Mouse (Mus musculus) heart, postnatal 25 days (tissue): ENCODE data around the gene Pkd1l3. TPM values are rescaled to one million over a fixed set of nuclear protein-coding genes. Genes with fewer than 3 reads are reported as not detected.
A peak's percentile ranks its signal among the peaks of the same experiment; 100 is the strongest.

Experiments used
- DNase-seq: peaks from one replicate; pipeline ENCODE4 v3.0.0; 2022; ENCODE audit warnings: low spot score
- intact Hi-C: fragments of 180-260 bp; cut with DNase I; formaldehyde crosslinking; loops from one replicate; pipeline ENCODE4 v1.15.1; 2025
- total RNA-seq, 2 experiments: library from RNA; stranded (reverse); gene quantifications; 2 replicates each; pipeline ENCODE4 v1.2.3; 2021

Gene Pkd1l3
- not detected for total RNA-seq

- intact Hi-C loops = loop anchor here (5.0 kb wide), 1 partner anchor 78 kb away; the partner anchor contains the start of gene Ist1
- DNase-seq = no peak
These were observed at the start of gene Pkd1l3 for GRCm38 (mm10) chr8:109614243-109615210. Gene Pkd1l3 (plus strand): TSS chr8:109614517.

DNA sequence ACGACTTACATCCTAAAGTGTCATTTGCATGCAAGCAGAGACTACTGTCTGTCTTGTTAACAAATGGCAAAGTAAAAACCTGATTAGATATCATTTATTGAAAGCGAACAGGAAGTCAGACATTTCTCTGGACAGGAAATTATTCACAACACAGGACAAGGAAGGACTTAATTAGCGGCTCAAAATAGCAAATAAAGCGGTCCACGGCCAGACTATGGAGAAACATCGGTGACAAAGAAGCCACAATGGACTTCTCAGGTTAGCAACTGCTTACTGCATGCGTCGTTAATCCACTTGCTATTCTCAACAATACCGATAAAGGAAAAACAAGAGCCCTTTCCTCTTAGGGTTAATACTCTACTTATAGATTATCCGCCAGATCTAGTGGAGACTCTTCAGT lies 49.6 kb upstream of the Pkd1l3 start:
- DNase-seq = no peak
- intact Hi-C loops = loop anchor here (1.0 to 10.0 kb wide), 4 partner anchors 44 to 1980 kb away; partner anchors contain the start of genes Ap1g1, Cmtr2, Dhodh and Psmd7

DNA sequence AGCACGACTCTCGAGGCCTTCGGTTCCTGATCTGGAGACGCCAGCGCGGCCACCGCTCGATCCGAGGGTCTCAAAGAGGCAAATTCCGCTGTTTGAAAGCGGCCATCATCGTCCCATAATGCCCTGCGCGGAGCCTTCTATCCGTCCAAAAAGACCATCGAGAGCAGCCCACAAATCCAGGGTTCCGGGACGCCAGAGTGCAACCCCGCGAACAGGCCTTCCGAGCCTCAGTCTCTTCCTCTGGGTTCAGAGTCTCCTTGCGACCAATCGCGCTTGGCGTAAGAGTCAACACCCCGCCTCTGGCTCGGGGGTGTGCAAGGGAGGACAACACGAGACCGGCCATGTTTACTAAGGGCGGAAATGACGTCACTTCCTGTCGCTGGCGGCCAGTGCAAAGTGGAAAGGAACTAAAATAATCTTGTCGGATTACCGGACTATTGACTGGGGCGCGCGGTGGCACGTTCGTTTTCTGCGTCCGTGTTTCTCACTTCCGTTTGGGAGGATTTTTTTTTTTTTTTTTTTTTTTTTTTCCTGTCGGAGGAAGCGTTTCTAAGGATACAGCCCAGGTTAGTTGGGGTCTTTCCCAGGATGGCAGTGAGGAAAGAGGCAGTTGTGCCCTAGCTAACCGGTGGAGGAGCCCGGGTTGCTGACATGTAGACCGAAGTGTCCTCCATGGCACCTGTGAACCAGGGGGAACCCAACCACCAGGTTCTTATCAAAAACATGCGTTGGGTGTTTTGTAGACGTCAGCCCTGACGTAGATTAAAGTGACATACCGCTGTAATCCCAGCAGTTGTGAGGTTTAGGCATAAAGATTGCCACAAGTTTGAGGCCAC lies 48.6 kb upstream of the Pkd1l3 start, which contains the start of the genes Dhx38 and Txnl4b:
Gene Dhx38 (minus strand): TSS at position 364 of the 836 bp plus-strand sequence.
Gene Txnl4b (plus strand): TSS at position 395 of the 836 bp plus-strand sequence.
- intact Hi-C loops = loop anchor here (1.0 to 10.0 kb wide), 4 partner anchors 43 to 1981 kb away; partner anchors contain the start of genes Ap1g1, Cmtr2, Dhodh and Psmd7
- peak; percentile 98 for DNase-seq

DNA sequence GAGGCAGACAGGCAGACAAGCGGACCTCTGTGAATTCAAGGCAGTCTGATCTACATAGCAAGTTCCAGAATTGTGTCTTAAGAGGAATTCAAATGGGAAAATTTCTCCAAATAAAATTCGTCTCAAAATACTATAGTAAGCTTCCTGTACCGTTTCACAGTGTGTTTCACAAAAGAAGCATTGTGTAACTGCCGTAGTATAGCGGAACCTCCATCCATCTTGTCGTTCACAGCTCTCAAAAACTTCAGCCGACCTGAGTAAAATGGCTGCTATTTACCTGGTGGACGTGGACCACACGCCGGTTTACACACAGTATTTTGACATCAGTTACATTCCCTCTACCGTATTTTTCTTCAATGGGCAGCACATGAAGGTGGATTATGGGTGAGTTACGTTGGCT lies 43.2 kb upstream of the Pkd1l3 start:
- intact Hi-C loops = no loop called here
- no peak for DNase-seq

GRCm38 (mm10) chr8:109576311-109576710 lies 38.0 kb upstream of the Pkd1l3 start:
- DNase-seq = no peak
- intact Hi-C loops = no loop called here

- DNase-seq = no peak
- intact Hi-C loops = no loop called here
These were observed 35.4 kb upstream of the Pkd1l3 start, which contains the start of gene Hp for GRCm38 (mm10) chr8:109578900-109579301. Gene Hp (minus strand): TSS chr8:109579172.

- no peak for DNase-seq
- intact Hi-C loops = no loop called here
These were observed 30.0 kb upstream of the Pkd1l3 start for GRCm38 (mm10) chr8:109584293-109584692.

- intact Hi-C loops = no loop called here
These were observed 29.5 kb upstream of the Pkd1l3 start for GRCm38 (mm10) chr8:109584830-109585229.

GRCm38 (mm10) chr8:109585652-109586051 lies 28.7 kb upstream of the Pkd1l3 start:
- no peak for DNase-seq
- intact Hi-C loops = no loop called here

More at GRCm38 (mm10) chr8:109584830-109585229, 29.5 kb upstream of the Pkd1l3 start:
- no peak for DNase-seq

DNA sequence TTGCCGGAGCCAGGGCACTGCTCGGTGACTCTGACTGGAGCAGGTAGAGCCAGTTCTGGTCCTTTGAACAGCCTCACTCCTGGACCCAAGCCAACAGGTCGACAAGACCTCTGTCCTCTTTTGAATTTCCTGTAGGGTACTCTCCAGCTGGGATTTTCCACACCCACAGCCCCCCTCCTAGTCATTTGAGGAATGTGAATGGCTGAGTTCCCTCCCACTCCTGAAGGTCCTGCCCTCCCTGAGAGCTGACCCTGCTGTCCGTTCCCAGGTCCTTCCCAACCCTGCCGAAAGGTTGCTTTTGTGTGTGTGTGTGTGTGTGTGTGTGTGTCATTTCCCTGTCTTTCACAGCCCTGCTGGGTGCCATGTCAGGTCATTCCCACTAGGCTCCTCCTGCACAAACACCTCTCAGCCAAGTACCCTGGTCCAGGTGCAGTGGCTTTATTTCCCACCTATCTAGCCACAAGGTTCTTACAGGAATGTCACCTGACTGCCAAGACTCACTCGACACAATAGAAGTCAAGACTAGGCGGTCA lies 27.3 kb upstream of the Pkd1l3 start:
- intact Hi-C loops = no loop called here
- DNase-seq = no peak

DNA sequence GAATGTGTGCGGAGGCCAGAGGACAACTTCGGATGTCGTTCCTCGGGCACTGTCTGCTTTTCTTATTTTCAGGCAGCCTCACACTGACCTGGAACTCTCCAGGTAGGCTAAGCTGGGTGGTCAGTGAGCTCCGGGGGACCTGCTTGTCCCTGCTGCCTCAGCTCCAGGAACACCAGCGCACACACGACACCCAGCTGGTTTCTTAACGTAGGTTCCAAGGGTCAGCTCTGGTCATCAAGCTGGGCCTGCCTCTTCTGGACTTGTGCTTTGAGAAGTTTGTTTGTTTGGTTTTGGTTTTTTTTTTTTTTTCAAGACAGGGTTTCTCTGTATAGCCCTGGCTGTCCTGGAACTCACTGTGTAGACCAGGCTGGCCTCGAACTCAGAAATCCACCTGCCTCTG lies 23.4 kb upstream of the Pkd1l3 start:
- intact Hi-C loops = no loop called here
- DNase-seq = no peak

- no peak for DNase-seq
- intact Hi-C loops = no loop called here
These were observed 22.9 kb upstream of the Pkd1l3 start for GRCm38 (mm10) chr8:109591367-109591766.

DNA sequence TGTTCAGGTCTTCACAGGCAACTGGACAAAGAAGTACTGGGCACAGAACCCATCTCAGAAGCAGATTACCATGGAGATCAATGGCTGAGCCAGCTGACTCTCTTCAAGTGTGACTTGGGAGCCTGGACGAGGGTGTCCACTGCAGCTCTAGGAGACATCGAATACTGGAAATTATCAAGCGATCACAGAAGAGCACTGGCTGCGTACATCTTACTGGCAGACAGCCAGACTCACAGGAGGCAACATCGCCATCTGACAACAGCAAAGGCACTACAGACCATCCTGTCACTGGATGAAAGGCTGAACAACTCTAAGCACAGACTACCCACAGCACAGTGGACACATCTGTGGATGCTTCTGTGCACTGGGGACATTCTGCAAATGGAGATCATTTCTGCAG lies 22.2 kb upstream of the Pkd1l3 start:
- intact Hi-C loops = no loop called here
- DNase-seq = no peak

DNA sequence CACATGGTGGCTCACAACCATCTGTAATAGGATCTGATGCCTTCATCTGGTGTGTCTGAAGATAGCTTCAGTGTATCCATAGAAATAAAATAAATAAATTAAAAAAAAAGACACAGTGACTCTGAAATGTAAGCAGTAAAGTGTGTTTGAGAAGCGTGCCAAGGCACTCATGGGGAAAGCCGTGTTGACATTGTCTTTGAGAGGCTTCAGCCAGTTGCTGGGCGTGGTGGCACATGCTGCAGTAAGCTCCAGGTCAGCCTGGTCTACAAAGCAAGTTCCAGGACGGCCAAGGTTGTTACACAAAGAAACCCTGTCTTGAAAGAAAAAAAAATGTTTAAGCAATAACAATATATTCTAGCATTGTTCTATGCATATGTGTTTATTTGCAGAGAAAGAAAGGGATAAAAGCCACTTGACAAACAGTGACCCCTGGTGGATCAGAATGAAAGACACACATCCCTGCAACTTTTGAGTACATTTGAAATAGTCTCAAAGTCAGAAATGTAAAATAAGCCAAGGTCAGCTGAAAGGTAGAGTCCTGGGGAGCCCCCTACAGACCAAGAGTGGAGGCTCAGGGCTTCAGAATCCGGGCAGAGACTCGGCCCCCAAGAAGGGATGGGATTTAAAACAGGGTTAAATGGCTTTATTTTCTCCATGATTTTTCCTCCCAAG lies 21.1 kb upstream of the Pkd1l3 start:
- no peak for DNase-seq
- intact Hi-C loops = no loop called here

- intact Hi-C loops = no loop called here
- no peak for DNase-seq
These were observed 18.5 kb upstream of the Pkd1l3 start for GRCm38 (mm10) chr8:109595854-109596253.

- no peak for DNase-seq
- intact Hi-C loops = loop anchor here (5.0 kb wide), 1 partner anchor 171 kb away; the partner anchor contains the start of gene Ap1g1
These were observed 7.6 kb upstream of the Pkd1l3 start for GRCm38 (mm10) chr8:109606725-109607124.

DNA sequence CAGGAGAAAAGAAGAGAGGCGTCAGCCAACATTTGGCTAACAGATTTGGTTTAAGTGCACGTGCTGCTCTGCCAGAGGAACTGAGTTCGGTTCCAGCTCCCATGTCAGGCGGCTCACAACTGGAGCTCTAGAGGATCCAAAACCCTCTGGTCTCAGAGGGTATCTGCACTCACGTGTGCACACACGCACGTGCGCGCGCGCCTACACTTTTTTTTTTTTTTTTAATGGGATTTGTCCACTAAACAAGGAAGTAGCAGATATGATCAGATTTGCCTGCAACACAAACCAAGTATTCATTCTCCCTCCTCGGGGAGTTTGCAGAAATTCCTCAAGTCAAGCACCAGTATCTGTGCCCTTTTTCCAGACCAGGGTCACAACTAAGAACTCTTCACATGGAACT lies 6.7 kb upstream of the Pkd1l3 start:
- intact Hi-C loops = loop anchor here (1.0 to 5.0 kb wide), 2 partner anchors 42 to 170 kb away; partner anchors contain the start of genes Ap1g1, Dhx38 and Txnl4b
- no peak for DNase-seq

DNA sequence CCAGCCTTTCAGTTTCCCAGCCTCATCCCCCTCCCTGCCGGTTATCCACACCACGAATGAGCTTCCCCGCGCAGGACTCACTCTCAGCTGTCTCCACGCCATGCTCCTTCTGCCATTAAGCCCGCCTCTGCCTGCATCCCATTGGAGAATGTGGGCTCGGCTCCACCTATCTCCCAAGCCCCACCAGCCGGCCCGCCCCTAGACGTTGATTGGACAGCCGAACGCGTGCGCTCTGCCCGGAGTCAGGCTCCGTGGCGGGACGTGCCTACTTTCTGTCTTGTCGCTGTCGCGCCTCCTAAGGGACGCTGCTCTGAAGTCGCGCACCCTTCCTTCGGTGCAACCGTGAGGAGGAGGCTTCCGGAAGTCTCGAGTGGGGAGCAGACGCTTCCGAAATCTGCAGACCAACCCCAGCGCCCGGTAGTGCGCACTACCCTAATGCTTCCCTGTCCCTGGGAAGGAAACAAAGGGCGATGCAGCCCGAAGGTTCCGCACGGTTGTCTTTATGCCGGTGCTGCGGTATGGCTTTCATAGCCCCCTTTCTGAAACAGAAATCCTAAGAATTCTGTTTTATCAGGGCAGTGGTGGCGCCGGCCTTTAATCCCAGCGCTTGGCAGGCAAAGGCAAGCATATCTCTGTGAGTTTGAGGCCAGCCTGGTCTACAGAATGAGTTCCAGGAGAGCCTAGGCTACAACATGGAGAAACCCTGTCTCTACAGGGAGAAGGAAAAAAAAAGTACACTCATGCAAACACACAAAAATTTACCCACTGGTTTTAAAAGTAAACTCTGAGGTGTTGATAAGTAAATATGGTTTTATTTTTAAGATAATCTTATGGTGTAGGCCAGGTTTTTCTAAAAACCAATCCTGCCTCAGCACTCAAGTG lies 5.8 kb upstream of the Pkd1l3 start, which contains the start of gene Dhodh:
Gene Dhodh (minus strand): TSS at position 403 of the 882 bp plus-strand sequence.
- DNase-seq = peak; percentile 93

More for the DNA sequence above, 5.8 kb upstream of the Pkd1l3 start, which contains the start of gene Dhodh:
- intact Hi-C loops = loop anchor here (1.0 to 5.0 kb wide), 2 partner anchors 43 to 169 kb away; partner anchors contain the start of genes Ap1g1, Dhx38 and Txnl4b
